Mouse (Mus musculus) brain, embryonic 14.5 days (tissue): ENCODE data around the gene Exoc8.

ENCODE experiments used
- CTCF ChIP-seq: fragments of 200-500 bp; IDR thresholded peaks from 2 replicates; pipeline ENCODE4 v1.5.1; 2012; ENCODE audit warnings: inconsistent platforms, mild to moderate bottlenecking, moderate library complexity, borderline replicate concordance; ENCODE audit not compliant: insufficient read depth, insufficient read length; ENCODE audit errors: extremely low read depth
- POLR2A ChIP-seq: fragments of 200-500 bp; IDR thresholded peaks from 2 replicates; pipeline ENCODE4 v1.6.1; 2012; ENCODE audit warnings: mild to moderate bottlenecking, inconsistent platforms, borderline replicate concordance; ENCODE audit not compliant: poor library complexity, insufficient read depth, insufficient read length, severe bottlenecking; ENCODE audit errors: extremely low read depth

DNA sequence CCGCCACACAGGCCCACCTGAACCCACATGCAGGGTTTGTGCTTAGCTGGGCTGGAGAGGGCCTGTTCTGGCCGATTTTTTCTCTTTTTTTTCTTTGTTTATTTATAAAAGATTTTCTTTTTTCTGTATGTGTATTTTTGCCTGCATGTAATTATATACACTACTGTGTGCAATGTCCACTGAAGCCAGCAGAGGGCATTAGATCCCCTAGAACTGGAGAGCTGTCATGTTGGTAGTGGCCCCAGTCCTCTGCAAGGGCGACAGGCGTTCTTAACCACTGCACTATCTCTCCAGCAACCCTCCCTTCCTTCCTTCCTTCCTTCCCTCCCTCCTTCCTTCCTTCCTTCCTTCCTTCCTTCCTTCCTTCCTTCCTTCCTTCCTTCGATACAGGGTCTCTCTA lies 9.1 kb downstream of the Exoc8 start:
- TF ChIP-seq CTCF, result 0 out of 2 replicates have a peak, but pooled peaks have one; percentile 14
- no peak for TF ChIP-seq POLR2A
